Mouse (Mus musculus) Patski (cell line): ENCODE measurements around the gene B3gat3. TPM values are rescaled to one million over a fixed set of nuclear protein-coding genes. Genes with fewer than 3 reads are reported as not detected.
"Not testable (repeated sequence)": the region's sequence is repeated elsewhere in the genome, so short reads cannot be mapped to it uniquely, and the experiment has no call there.

ENCODE experiments used
- ATAC-seq: fragments of 100-300 bp; one replicate; pipeline ENCODE4 v1.8.0; 2021
- CTCF ChIA-PET: fragments of 350-600 bp; sonication (Branson Sonifier 250); formaldehyde crosslinking; loops from one replicate; lab custom pipeline; 2022; ENCODE audit warnings: inconsistent platforms; lab: Charles Lee
- POLR2A ChIA-PET: fragments of 350-600 bp; sonication (Branson Sonifier 250); formaldehyde crosslinking; loops from one replicate; lab custom pipeline; 2022; ENCODE audit warnings: antibody characterized with exemption, inconsistent platforms; lab: Charles Lee
- DNase-seq: peaks from one replicate; pipeline ENCODE4 v3.0.0-alpha.2; 2011; ENCODE audit warnings: low read depth, low spot score
- H3K27me3 ChIP-seq: fragments of 371-371 bp; one replicate; pipeline ENCODE4 v1.5.1; 2021
- CTCF ChIP-seq: fragments of 100-300 bp; IDR thresholded peaks from one replicate; pipeline ENCODE4 v1.5.1; 2021
- in situ Hi-C: fragments of 300-500 bp; cut with MboI; formaldehyde crosslinking; loops from 3 replicates; pipeline ENCODE4 v1.11.1; 2018; ENCODE audit warnings: low pct_unique_long_range_greater_than_20kb, mixed read lengths
- polyA plus RNA-seq: library from polyadenylated mRNA; unstranded; gene quantifications from one replicate; pipeline ENCODE4 v1.2.3, GENCODE M21; 2021

The B3gat3 gene
- polyA plus RNA-seq, 1 experiment from 2014 or later = 53.3 TPM

- ChIA-PET POLR2A (interaction anchor here (0.6 to 1.3 kb wide), 6 partner anchors 10 to 75 kb away, joined by 3 to 4 read pairs (median 3); partner anchors contain the start of gene B3gat3), CTCF (interaction anchor here (0.8 to 1.5 kb wide), 9 partner anchors 8 to 145 kb away, joined by 3 to 5 read pairs (median 3); partner anchors contain the start of gene Mta2)
- DNase-seq (peak; percentile 94), ATAC-seq (peak; percentile 96)
- no peak for TF ChIP-seq CTCF
- in situ Hi-C loops = no loop called here
- H3K27me3 ChIP-seq = no peaks in the 10 kb centered on the region
Measured at GRCm38 (mm10) chr19:8953135-8954039, 33.2 kb downstream of the B3gat3 start, which contains the start of gene Tut1. Gene Tut1 (plus strand): TSS chr19:8953847.

GRCm38 (mm10) chr19:8954171-8954570 is 34.0 kb downstream of the B3gat3 start:
- H3K27me3 ChIP-seq = no peaks in the 10 kb centered on the region
- ChIA-PET POLR2A (no interaction called here), CTCF (interaction anchor here (1.2 kb wide), 1 partner anchor 105 kb away, joined by 3 read pairs; no protein-coding TSS in a partner anchor)
- no peak for TF ChIP-seq CTCF
- in situ Hi-C loops = no loop called here
- DNase-seq = no peak
- no peak for ATAC-seq

- no peak for ATAC-seq
- DNase-seq = no peak
- CTCF ChIA-PET = interaction anchor here (1.2 kb wide), 1 partner anchor 120 kb away, joined by 3 read pairs; no protein-coding TSS in a partner anchor
- no peaks in the 10 kb centered on the region for H3K27me3 ChIP-seq
- TF ChIP-seq CTCF = no peak
- in situ Hi-C loops = no loop called here
- POLR2A ChIA-PET = interaction anchor here (1.1 to 1.3 kb wide), 2 partner anchors 9 to 19 kb away, joined by 3 to 4 read pairs; no protein-coding TSS in a partner anchor
Measured at GRCm38 (mm10) chr19:8962256-8962655, 42.1 kb downstream of the B3gat3 start.

- TF ChIP-seq CTCF = no peak
- no peaks in the 10 kb centered on the region for H3K27me3 ChIP-seq
- ATAC-seq (no peak), DNase-seq (no peak)
- in situ Hi-C loops = no loop called here
- CTCF ChIA-PET = interaction anchor here (0.6 kb wide), 1 partner anchor 11 kb away, joined by 3 read pairs; no protein-coding TSS in a partner anchor
- POLR2A ChIA-PET = interaction anchor here (1.5 to 2.3 kb wide), 3 partner anchors 9 to 46 kb away, joined by 4 to 15 read pairs (median 5); no protein-coding TSS in a partner anchor
Measured at GRCm38 (mm10) chr19:8965075-8965474, 44.9 kb downstream of the B3gat3 start.

DNA sequence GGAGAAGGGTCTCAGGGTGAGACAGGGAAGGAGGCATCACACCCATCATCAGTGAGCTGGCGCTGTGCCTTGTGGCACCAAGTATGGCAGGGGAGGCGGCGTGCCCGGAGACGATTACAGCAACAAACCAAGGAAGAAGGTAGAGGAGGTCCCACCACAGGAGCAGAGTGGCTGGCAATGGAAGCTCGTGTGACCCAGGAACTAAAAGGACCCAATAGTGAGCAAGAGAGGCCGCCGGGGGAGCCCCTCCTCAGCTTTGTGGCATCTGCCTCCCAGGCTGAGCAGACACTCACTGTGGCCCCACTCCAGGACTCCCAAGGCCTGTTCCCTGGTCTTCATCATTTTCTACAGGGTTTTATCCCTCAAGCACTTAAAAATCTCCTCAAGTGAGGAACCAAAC is 45.6 kb downstream of the B3gat3 start:
- H3K27me3 ChIP-seq = no peaks in the 10 kb centered on the region
- in situ Hi-C loops = no loop called here
- no peak for TF ChIP-seq CTCF
- ChIA-PET POLR2A (interaction anchor here (0.5 to 2.3 kb wide), 4 partner anchors 10 to 84 kb away, joined by 4 to 15 read pairs (median 6); no protein-coding TSS in a partner anchor), CTCF (interaction anchor here (0.8 to 1.1 kb wide), 5 partner anchors 9 to 117 kb away, joined by 3 to 6 read pairs (median 3); partner anchors contain the start of gene B3gat3)
- DNase-seq (no peak), ATAC-seq (no peak)

DNA sequence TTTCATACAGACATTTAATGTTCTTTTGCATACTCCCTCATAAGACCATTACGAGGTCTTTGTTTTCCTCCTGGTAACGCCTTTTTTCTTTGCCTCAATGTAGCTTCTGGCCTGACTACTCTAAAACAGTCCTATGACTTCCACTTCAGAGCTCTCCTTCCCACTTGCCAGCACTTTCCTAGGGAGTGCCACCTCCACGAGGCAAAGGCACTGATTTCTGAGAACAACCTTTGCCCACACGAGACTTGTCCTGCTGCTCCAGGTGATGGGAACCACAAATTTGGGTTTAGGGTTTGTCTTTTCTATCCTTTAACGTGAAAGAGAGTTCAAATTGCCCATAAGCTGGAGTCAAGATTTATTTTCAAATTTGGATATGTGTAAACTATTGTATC is 46.0 kb downstream of the B3gat3 start:
- in situ Hi-C loops = no loop called here
- CTCF ChIA-PET = interaction anchor here (0.8 to 1.1 kb wide), 6 partner anchors 9 to 143 kb away, joined by 3 to 6 read pairs (median 3); partner anchors contain the start of gene B3gat3
- no peaks in the 10 kb centered on the region for H3K27me3 ChIP-seq
- TF ChIP-seq CTCF = no peak
- ATAC-seq = no peak
- POLR2A ChIA-PET = interaction anchor here (0.5 to 2.3 kb wide), 4 partner anchors 10 to 85 kb away, joined by 3 to 15 read pairs (median 5); no protein-coding TSS in a partner anchor
- DNase-seq = no peak

DNA sequence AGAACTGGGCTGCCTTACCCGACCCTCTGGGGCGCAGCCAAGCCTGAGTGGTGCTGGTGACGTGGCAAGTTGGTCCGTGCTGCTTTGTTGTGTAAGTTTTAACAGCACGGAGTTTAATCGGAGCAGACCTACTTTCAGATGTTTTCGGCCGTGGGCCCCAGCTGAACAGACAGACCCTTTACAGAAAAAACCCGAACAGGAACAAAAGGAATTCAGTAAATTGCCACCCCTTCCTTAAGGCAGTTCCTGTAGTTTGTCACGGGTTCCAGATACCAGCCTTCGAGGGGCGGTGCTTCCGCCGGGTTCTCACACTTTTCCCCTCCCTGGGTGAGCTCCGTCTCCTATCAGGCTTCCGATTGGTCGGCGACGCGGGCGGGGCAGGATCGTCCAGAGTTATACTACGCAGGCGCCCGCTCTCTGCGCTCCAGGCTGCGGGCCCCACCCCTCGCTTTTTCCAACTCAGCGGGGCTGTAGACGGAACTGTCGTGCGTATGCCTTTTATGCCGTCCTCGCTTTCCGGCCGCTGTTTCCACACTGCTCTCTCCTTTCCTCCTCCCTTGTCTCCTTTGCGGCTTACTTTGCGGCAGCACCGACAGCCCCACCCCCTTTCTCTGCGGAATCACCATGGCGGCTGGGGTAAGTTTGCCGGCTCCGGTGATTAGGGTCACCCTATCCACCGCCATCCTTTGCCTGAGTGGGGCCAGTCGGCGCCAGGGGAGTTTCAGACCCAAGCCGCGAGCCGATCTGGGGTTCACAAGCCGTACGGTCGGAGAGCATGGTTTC is 46.6 kb downstream of the B3gat3 start, which contains the start of gene Eef1g:
Gene Eef1g, plus strand, starts transcription at position 452 of the 783 bp plus-strand sequence.
- CTCF ChIA-PET = interaction anchor here (0.8 to 1.1 kb wide), 5 partner anchors 10 to 143 kb away, joined by 3 to 6 read pairs (median 3); partner anchors contain the start of gene B3gat3
- in situ Hi-C loops = no loop called here
- H3K27me3 ChIP-seq = no peaks in the 10 kb centered on the region
- no peak for TF ChIP-seq CTCF
- POLR2A ChIA-PET = interaction anchor here (0.5 to 2.3 kb wide), 3 partner anchors 11 to 48 kb away, joined by 3 to 15 read pairs (median 4); no protein-coding TSS in a partner anchor
- ATAC-seq (peak; percentile 95), DNase-seq (peak; percentile 92)

- in situ Hi-C loops = no loop called here
- TF ChIP-seq CTCF = no peak
Measured at GRCm38 (mm10) chr19:8967373-8967743, 47.2 kb downstream of the B3gat3 start.

DNA sequence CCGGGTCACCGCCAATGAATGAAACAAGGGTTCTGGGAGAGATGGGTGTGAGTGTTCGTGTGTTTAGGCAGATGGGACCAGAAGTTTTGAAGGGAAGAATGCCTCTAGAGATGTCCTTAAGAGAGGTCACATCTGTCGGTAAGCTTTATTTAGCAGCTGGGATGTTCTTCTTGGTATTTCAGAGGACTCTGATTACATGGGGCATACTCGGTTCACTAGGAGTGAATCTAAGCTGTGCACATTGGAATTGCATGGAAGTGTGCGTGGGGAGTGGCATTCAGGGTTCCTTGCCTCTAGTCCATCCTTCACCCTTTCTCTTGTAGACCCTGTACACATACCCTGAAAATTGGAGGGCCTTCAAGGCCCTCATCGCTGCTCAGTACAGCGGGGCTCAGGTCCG is 47.7 kb downstream of the B3gat3 start:
- CTCF ChIA-PET = interaction anchor here (0.7 to 1.4 kb wide), 5 partner anchors 11 to 255 kb away, joined by 3 to 5 read pairs (median 3); no protein-coding TSS in a partner anchor
- no peaks in the 10 kb centered on the region for H3K27me3 ChIP-seq
- no peak for TF ChIP-seq CTCF
- DNase-seq = no peak
- POLR2A ChIA-PET = interaction anchor here (0.5 to 1.3 kb wide), 3 partner anchors 9 to 70 kb away, joined by 3 to 7 read pairs (median 3); partner anchors contain the start of gene Ganab
- in situ Hi-C loops = no loop called here
- no peak for ATAC-seq

More at GRCm38 (mm10) chr19:8967373-8967743, 47.2 kb downstream of the B3gat3 start:
- H3K27me3 ChIP-seq = no peaks in the 10 kb centered on the region
- ATAC-seq (no peak), DNase-seq (no peak)
- ChIA-PET POLR2A (interaction anchor here (1.2 kb wide), 1 partner anchor 69 kb away, joined by 3 read pairs; the partner anchor contains the start of gene Ganab), CTCF (no interaction called here)

GRCm38 (mm10) chr19:8972491-8972890 is 52.3 kb downstream of the B3gat3 start:
- POLR2A ChIA-PET = interaction anchor here (1.7 kb wide), 1 partner anchor 17 kb away, joined by 3 read pairs; the partner anchor contains the start of gene Ahnak
- ATAC-seq, in situ Hi-C loops: not testable (repeated sequence)

More at GRCm38 (mm10) chr19:8972491-8972890, 52.3 kb downstream of the B3gat3 start:
- H3K27me3 ChIP-seq, DNase-seq: not testable (repeated sequence)
- CTCF ChIA-PET = interaction anchor here (2.5 kb wide), 1 partner anchor 11 kb away, joined by 8 read pairs; no protein-coding TSS in a partner anchor
